Mouse (Mus musculus) testis, adult 2 months (tissue): ENCODE results near the gene Fam3c.

Experiments
- CTCF ChIP-seq: fragments of 200-500 bp; IDR thresholded peaks from 2 replicates; pipeline ENCODE4 v1.5.1; 2012; ENCODE audit warnings: low read depth, mild to moderate bottlenecking, inconsistent platforms, low read length, moderate library complexity; ENCODE audit not compliant: control insufficient read depth, insufficient read depth, insufficient replicate concordance
- POLR2A ChIP-seq: fragments of 200-500 bp; IDR thresholded peaks from 2 replicates; pipeline ENCODE4 v1.6.1; 2012; ENCODE audit warnings: low read depth, mild to moderate bottlenecking, inconsistent platforms, low read length, moderate library complexity; ENCODE audit not compliant: control insufficient read depth

GRCm38 (mm10) chr6:22359019-22359418 lies 3.0 kb upstream of the Fam3c start:
- TF ChIP-seq POLR2A (no peak), CTCF (no peak)
